Mouse (Mus musculus) B cell, adult 2 months (primary cell): ENCODE measurements around the gene Fis1.
A peak's percentile ranks its signal among the peaks of the same experiment; 100 is the strongest.
"Not testable (repeated sequence)": the region's sequence is repeated elsewhere in the genome, so short reads cannot be mapped to it uniquely, and the experiment has no call there.

Source experiments
- DNase-seq, 2 experiments: peaks; one replicate each; pipeline ENCODE4 v3.0.0; 2022

The Fis1 gene

DNA sequence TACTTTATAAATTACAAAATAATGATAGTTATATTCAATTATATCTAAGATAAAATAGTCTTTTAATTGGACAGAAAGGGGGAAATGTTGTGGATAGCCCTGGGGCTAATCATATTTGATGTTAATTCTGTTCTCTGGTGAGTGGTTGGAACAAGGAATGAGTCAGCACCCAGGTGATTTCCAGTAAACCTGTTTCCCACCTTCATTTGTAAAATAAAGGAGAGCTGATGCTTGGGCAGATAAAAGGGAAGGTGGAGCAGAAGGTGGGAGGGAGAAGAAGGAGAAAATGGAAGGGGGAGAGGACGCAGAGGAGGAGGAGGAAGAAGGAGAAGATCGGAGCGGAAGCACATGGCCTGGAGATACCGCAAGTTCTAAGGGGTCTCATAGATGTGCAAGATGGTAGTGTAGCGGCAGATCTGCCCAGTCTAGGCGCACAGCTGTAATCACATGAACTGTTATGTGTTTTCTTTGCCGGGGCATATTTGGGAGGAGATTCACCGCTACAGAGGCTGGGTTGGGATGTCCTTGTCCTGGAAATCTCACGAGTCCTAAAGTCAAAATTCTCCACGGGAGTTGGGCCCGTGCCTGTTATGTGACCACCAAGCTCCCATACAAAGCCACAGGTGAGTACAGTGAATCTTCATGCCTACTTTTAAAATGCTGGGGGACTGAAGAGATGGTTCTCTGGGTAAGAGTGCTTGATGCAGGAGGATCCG is 12.1 kb upstream of the Fis1 start:
- DNase-seq, result no peak

DNA sequence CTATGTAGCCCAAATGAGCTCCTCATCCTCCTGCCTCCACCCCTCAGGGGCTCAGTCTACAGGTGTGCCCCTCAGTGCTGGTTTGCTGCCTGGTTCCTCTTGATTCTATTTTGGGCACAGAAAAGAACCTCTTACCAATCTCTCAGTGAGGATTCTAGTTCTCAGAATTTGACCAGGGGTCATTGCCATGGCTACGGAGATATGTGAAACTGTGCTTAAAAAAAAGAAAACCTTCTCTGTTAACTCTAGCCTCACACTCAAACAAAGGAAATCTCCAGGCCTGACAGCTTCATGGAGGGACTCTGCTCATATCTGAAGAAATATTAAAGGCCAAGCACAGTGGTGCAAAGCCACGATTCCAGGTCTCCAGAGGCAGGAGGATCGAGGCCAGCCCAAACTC is 10.3 kb upstream of the Fis1 start:
- no peak for DNase-seq

DNA sequence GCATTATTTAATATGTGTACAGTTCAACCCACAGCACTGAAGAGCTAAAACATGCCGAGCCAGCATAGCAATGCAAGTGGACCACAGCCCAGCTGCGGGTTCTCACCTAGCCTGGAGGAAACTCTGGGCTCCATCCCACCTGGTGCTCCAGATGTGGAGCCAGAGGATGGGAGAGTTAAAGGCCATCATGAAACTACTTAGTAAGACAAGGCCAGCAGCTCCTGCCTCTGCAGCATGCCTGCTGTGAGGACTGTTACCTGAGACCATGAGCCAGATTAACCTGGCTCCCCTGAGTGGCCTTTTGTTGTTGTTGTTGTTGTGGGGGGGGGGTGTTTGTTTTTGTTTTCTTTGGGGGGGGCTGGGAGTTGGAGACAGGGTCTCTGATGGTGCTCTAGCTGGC is 9.7 kb upstream of the Fis1 start:
- DNase-seq, result no peak

DNA sequence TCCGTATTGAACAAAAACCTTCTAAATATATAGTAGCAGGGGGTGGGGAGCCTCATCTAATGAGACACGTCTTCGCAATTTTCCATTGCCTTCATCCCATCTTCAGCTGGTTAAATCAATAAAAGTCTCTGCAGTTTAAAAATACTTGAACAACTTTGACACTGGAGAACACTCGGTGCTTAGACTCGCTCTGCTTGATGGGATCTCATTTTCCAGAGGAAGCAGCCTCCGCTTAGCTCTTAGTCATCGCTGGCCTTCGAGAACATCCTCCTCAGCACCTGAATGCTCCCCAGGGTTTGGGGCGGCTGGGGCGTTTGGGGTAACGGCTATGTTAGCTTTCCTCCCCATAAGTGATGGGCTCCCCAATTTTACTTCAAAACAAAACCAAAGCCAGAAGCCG is 8.0 kb upstream of the Fis1 start:
- no peak for DNase-seq

DNA sequence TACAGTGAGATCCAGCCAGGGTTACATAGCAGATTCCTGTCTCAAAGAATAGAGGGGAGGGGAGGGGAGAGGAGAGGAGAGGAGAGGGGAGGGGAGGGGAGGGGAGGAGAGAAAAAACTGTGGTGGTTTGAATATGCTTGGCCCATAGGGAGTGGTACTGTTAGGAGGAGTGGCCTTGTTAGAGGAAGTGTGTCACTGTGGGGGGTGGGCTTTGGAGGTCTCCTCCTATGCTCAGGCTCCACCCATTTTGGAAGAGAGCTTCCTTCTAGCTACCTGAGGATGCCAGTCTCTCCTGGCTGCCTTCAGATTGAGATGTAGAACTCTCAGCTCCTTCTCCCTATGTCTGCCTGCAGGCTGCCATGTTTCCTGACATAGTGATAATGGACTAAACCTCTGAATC is 5.2 kb upstream of the Fis1 start:
- no peak for DNase-seq

DNA sequence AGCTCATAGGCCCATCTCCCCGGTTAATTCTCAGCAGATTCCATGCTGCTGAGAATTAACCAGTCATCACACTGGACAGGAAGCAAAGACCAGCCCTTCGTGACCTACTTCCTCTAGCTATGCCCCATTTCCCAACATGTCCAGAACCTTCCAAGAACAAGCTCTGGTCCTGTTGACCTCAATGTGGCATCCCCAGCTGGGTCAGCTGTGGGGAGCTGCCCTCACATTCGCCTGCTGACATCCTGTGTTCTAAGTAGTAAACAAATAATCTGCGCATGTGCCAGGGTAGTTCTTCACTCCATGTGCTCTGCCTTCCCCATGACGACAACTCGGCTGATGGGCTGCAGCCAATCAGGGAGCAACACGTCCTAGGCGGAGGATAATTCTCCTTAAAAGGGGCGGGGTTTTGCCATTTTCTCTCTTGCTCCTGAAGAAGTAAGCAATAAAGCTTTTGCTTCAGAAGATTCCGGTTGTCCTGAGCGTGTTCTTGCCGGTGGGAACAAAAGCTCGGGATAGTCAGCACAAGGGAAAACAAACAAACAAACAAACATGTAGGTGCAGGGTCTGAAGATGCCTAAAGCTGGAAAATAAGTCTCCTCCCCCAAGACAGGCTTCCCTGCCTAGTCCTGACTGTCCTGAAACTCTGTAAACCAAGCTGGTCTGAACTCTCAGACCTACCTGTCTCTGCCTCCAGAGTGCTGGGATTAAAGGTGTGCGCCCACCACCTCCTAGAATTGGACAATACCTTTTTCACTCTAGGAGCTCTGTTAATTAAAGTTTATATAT is 3.3 kb upstream of the Fis1 start:
- DNase-seq, result not testable (repeated sequence)

DNA sequence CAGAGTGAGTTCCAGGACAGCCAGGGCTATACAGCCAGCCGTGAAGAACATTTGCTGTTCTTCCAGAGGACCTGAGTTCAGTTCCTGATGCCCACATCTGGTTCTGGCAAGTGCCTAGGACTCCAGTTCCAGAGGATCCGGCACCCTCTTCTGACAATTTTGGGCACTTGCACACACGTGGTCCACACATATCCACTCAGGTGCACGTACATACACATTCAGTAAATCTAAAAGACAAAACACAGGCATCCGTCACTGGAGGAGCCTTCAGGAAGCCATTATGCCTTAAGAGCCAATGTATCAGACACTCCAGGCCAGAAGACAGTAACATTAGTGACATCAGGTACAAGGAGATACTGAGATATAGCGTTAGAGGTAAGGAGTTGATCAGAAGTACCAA is 2.6 kb upstream of the Fis1 start:
- DNase-seq, result no peak

DNA sequence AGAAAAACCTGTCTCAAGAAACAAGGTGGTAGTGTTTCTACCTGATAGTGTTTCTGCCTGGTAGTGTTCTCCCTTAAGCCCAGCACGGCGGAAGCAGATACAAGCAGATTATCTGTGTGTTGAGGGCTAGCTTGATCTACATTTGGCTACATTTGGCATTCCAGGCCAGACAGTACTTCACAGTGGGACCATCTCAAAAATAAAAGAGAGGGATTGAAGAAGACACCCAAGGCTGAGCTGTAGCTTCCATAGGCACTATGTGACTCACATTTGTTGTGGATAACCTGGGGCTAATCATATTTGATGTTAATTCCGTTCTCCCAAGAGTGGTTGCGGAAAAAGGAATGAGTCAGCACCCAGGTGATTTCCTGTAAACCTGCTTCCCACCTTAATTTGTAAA is 922 bp upstream of the Fis1 start:
- DNase-seq, result no peak

DNA sequence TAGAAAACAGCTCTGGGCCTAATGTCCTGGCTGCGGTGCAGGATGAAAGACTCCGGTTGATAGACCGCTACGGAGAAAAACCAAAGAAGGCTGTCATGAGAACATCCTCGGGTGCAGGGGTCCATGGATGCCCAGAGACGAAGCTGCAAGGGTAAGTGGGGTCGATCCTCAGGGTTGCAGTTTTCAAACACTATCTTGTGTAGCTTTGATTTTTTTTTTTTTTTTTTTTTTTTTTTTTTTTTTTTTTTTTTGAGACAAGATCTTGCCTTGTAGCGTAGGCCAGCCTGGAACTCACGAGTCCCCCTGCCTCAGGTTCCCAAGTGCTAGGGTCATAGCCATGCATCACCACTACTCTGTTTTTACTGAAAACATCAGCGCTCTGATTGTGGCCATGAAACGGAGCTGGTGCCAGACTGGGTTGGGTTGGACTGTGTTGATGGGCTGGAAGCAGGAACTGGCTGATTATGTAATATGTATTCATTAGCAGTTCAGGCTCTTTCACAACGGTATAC is 421 bp downstream of the Fis1 start:
- DNase-seq, result no peak

DNA sequence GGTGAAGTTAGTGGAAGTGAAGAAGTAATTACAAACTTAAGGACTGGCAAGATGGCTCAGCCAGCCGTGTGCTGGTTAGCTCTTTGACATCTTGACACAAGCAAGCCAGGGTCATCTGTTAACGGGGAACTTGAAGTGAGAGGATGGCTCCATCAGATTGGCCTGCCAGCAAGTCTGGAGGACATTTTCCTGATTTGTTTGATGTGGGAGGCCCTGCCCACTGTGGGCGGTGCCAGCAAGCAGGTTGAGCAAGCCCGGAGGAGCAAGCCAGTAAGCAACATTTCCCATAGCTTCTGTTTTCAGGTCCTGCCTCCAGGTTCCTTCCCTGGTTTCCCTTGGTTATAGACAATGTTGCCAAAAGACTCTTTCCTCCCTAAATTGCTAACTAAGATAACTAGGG is 2.5 kb downstream of the Fis1 start:
- no peak for DNase-seq

DNA sequence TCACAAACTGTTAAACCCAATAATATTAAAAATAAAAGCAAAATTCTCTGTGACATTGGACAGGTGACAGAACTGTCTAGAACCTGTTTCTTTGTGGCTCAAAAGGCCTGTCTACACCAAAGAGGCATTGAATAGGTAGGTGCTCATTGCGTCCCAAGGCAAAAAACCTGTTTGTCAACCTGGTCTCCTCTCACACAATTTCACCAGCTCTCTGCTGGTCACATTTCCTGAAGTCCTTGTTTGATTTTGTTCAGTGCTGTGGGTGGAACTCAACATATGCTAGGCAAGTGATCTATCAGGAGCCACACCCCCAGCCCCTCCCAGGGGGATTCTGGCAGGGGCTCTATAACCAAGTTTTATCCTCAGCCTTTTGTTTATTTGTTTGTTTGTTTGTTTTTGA is 4.2 kb downstream of the Fis1 start:
- DNase-seq, result no peak

DNA sequence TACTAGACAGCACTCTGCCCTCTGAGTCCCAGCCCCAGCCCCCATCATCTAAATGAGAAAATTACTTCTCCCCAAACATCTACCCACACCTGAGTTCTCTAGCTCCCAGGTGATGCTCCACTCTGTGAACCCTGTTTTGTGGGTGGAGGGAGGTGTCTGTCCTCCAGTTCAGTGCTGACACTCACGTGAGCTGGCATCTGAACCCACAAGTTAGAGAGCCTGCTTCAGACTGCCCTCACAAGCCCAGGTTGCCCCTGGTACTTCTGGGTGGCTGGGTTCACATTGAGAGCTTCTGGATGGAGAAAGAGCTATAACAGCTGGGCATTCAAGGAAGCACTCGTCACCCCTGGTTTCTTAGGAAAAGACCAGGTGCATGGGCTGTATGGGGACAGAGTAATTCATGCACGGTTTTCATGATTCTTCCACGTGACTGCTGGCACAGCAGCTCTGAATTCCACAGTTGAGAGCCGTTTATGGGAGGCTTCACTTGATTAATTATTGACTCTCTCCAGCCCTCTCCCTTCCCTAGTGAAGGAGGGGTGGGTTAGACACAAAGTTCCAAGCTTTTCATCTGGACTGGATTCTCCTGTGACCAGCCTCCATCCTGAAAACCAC is 6.0 kb downstream of the Fis1 start:
- no peak for DNase-seq

DNA sequence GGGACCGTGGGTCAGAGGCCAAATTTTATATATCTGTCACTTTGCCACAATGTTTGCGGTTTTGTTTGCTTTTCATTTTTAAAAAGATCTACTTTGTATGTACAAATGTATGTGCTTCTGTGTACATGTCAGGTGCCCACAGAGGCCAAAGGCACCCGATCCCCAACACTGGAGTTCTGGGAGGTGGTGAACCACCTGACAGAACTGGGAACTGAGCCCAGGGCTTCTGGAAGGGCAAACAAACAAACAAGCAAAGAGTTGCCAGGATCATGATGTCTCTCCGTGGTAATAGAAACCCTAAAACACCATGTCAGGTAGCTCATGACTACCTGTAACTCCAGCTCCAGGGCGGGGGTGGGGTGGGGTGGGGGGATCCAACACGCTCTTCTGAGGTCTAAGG is 7.0 kb downstream of the Fis1 start:
- DNase-seq, result no peak

DNA sequence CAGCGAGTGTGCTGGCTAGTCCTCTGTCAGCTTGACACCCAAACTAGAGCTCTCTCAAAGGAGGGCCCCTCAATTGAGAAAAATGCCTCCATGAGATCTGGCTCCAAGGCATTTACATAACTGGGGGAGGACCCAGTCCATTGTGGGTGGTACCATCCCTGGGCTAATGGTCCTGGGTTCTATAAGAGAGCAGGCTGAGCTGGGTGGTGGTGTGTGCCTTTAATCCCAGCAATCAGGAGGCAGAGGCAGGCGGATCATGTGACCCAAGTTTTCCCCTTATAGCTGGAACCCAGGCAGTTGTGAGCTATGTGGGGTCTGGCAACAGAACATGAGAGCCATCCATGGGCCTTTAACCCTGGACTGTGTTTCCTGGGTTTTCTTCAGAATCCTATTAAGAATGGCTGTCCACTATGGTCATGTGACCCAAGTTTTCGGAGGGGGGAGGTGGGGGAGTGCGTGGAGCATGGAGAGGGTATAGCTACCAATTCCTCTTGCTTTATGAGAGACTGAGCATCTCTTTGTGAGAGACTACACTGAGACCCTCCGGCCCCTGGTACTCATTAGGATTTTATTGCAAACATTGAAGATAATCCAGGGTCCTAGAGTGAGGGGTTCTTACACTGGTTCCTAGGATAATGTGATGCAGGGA is 8.4 kb downstream of the Fis1 start:
- DNase-seq, result no peak

DNA sequence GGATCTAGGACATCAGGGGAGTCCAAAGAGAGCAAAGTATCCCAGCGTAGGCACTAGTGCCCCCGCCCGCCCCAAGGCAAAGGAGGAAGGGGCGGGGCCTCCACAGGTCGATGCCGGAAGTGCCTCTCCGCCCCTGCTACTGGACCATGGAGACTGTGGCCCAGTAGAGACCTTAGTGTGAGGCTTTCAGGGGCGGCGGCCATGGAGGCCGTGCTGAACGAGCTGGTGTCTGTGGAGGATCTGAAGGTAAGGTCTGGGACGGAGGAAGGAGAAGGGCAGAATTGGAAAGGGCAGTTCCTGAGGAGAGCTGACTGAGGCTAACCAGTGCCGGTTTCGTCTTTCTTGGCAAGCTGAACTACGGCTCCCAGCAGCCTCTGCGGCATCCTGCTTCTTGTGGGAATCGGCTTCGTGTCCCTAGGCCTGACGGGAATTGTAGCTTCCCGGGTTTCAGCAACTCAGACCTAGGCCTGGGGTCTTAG is 8.9 kb downstream of the Fis1 start:
- DNase-seq, result peak; percentile 90 to 93

DNA sequence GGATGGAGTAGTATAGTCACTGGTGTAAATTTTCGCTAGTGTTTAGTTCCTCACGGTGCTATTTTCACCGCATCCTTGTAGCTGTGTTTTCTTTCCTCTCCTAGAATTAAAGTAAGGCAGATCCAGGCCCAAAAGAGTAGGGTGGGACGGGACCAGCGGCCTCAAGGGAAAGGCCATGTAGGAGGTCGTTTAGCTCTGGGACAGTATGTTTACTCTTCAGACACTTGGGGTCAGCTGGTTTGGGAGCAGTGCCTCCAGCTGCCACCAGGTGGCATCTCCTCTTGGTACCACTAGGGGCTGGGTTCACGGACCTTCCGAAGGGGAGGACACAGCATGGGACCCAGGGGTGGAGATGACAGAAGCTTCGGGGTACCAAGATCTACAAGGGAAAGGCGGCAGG is 9.4 kb downstream of the Fis1 start:
- DNase-seq, result peak; percentile 86 to 88

DNA sequence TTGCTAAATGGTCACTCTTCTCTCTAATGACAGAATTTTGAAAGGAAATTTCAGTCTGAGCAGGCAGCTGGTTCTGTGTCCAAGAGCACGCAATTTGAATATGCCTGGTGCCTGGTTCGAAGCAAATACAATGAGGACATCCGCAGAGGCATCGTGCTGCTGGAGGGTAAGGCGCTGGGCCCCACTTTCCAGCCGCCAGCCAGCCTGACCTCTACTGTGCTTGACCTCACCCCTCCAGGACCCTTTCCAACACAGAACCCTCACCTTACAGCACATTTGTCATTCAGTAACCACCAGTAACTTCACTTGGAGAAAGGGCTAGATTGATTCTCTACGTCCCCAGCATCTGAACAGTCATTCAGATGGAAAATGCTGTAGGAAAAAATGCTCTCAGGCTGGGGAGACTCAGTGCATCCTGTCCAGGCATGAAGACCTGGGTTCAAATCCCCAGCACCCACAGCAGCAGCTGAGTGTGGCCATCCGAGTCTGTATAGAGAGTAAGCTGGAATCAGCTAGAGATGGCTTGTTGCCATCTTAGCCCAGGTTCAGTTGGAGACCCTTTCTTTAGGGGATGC is 10.0 kb downstream of the Fis1 start:
- DNase-seq, result no peak

DNA sequence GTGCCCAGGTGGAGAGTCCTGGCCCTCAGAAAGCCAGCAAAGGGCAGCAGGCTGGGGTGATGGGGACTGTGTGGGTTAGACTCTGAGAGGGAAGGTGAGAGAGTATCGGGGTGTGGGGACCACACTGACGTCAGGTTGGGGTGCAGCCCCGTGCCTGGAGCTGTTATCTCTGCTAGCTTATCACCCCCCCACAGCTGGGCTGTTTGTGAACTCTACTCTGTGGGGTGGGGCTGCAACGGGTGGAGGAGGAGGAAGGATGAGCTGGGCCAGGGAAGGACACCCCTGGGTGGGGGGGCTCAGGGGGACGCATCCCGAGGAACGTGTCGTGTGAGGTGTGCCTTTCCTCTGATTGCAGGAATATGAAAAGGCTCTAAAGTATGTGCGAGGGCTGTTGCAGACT is 12.1 kb downstream of the Fis1 start:
- DNase-seq, result no peak

DNA sequence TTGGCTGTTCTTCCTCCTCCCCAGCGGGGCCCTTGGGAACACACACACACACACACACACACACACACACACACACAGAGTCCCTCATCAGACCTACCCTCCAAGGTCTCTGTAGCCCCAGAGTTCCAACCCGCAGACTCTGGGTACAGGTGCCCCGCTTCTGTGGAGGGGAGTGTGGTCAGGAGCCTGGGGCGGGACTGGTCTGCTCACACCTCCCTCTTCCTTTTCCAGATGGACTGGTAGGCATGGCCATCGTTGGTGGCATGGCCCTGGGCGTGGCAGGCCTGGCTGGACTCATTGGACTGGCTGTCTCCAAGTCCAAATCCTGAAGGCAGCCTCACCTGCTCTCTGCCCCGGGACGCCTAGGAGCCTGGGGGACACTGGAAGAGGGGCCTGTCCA is 12.6 kb downstream of the Fis1 start:
- no peak for DNase-seq

DNA sequence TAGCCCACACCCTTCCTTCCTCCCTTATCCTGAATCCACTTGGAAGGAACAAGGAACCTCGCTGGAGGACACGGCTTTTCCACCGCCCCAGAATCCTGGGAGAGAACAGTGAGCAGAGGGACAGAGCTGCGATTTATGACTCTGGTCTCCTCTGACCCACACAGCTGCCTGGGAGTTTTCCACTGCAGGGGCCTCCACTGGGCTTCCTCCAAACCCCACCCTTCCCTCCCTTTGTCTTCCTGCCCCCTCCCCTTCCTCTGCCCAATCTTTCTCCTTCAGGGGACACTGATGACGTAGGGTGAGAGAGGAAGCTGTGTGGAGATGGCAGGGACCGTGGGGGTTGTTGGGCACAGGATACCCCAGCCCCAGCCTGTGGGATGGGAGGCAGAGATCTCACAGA is 13.3 kb downstream of the Fis1 start, which contains the start of gene Cldn15:
TSS of gene Cldn15 (plus strand) at position 286 of the 400 bp plus-strand sequence.
- no peak for DNase-seq

DNA sequence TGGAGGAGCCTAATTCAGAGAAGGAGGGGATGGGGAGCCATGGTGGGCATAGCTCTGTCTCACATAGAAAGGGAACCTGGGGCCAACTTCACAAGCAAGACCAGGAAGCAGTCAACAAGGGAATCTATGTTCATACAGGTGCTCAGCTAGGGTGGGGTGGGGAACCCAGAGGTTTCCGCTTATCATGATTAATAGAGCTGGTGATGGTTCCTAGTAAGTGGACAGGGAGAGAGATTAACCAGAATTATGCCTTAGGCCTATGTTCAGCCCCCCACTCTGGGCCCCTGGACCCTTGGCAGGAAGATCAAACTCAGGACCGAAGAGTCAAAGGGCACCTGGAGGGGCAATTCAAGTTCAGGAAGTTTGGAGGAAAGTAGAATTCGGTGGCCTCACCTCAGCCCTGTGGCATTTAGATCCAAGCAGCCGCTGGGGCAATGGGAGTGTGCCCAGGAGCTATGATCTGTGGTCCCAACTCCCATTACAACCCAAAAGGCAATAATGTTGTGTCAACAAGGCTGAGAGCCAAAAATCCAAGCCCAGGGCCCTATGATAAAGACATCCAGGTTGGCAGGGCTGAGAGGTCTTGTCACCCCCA is 13.9 kb downstream of the Fis1 start:
- DNase-seq, result no peak

DNA sequence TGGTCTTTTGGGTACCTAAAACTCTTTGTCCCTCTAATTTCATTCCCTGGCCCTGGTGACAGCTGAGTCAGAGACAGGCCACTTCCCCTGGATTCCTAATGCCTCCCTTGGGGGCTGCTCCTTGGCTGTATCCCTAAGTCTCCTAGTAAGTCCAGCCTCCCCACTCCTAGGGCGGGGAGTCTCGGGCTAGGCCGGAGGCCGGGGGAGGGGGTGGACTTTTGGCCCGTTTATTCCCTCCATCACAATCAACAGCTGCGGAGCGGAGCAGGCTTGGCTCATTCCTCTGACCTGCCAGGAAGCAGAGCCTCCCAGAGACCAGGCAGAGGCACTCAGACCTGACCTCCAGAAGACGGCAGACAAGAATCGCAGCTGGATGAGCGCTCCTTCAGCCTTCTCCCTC is 14.5 kb downstream of the Fis1 start:
- no peak for DNase-seq

DNA sequence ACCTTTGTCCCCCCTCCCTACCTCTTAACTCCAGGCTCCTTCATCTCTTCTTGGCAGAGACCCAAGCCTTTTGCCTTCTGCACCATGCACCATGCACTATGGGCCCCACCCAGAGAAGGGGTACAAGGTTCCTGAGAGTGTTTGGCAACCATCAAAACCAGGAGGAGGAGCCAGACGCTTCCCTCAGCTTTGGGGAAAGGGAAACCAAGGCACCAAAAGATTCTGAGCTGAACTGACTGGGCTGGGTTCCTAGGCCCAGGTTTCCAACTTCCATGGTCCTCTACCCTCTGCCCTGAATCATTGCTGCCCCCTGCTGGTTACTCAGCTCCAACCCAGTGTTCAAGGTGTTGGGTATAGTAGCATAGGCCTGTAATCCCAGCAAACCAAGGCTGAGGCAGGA is 17.6 kb downstream of the Fis1 start:
- DNase-seq, result peak; percentile 79 to 82
